Mouse (Mus musculus): ENCODE data around the gene Fcrl5.

Gene Fcrl5

DNA sequence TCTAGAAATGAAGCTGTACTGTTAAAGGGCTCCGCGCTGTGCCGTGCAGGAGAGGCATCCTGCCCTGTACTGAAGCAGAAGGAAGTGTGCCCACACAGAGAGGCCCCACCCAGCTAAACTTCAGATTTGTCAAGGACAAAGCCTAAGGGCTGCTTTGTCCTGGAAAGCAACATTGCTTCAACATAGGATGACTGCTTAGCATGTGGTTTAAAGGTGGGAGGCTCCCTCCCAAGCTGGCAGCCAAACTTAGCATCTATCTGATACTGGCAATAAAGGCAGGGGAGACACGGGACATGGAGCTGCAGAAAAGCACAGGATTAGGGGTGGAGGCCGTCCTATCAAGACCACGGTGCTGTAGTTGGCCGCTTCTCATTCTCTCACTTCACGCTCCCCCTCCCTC, 65.6 kb downstream of the Fcrl5 start:
- DNase-seq: peak; percentile 18

DNA sequence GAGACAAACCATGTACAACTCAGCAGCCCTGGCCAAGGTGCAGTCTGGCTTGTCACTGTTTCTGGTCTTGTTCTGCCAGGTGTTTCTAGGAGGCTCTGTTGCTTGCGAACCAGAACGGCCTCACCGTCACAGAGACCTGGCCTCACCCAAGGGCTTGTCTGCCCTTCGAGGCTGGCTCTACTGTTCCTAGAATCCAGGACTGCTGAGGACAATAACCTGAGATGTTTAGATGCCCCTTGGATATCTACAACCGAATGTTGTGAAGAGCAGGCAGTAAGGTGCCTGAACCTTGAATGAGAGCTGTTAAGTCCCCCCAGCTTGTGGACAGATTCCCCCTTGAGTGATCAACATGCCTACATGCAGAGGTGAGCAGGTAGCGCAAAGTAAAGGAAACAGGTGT, 67.2 kb downstream of the Fcrl5 start:
- DNase-seq: no peak

DNA sequence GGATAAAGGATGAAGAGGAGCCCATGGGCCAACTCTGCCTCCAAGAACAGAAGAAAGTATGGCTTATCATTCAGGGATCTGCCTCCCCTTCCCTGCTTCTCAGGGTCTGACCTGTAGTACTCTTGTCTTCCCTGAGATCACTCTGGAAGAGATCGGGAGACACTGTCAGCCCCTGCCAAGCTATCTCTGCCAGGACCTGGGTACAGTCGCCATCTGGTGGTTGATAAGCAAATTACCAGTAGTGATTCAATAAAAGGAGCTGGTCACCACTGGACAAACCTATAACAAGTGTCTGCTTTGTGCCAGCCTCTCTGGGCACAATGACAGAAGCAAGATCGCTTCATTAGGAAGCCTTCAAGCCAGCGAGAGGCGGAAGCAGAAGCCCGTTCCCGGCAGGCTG, 68.8 kb downstream of the Fcrl5 start:
- peak; percentile 31 for DNase-seq

DNA sequence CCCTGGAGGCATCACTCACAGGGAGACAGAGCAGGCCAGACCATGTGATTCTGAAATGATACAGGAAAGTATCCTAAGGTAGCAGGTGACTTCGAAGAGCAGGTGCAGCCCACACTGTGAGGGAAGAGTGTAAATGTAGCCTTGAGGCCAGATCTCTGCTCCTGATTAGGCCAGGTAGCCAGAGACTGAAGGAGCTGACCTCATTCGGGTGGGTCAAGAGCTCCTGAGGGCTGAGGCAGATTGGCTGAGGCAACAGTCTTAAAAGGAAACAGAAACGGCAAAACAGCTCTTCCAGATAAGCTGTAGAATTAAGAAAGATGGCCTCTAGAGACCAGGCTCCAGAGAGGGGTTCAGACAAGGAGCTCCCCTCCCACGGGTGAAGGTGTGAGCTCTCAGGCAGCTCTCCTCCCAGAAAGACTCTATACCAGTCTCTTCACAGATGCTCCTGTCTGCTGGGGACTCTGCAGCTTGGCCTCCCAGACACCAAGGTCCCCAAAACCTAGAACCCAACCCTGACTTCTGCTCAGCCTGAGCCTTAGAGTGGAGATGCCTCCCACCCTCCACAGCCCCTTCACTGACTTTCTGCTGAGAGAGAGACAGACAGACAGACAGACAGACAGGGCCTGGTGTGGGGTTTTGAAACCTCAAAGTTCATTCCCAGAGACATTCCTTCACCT, 69.3 kb downstream of the Fcrl5 start:
- DNase-seq: no peak

DNA sequence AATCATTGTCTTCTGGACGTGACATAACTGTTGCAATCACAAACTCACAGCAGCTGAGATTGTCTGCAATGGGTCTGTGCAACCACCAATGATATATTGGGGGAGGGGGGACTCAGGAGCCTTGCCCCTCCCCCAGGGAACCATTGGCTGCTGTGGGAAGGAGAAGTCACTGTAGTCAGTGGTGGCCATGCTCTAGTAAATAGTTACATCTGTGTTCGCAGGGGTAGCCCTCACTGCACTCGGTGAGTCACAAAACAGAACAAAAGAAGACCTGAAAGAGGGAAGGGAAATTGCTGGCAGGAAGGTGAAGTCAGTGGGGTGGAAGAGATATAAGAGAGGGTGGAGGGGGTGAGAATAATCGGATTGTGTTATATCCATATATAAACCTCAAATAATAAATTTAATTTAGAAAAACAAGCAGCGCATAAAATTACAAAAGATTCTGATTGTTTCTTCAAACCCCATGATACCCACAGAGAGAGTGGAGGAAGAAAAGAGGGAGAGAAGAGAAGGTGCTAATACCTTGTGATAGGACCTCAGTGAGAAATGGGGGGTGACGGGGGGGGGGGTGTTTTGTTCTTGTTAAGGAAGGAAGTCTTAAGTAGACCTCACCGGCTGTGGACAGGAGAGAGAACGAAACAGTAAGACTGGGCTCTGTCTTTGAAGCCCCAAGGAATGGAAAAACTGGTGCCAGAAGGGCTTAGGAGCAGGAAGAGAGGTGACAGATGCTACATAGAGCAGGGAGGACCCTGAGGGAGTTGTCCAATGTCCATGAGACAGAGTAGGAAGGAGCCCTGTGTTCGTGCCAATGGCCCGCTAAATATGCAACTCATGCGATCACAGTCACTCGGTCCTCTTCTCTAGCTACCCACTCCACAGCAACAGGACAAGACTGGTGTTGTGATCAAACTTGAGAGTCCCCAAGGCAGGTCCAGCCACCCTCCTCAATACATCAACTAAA, 71.2 kb downstream of the Fcrl5 start:
- no peak for DNase-seq

DNA sequence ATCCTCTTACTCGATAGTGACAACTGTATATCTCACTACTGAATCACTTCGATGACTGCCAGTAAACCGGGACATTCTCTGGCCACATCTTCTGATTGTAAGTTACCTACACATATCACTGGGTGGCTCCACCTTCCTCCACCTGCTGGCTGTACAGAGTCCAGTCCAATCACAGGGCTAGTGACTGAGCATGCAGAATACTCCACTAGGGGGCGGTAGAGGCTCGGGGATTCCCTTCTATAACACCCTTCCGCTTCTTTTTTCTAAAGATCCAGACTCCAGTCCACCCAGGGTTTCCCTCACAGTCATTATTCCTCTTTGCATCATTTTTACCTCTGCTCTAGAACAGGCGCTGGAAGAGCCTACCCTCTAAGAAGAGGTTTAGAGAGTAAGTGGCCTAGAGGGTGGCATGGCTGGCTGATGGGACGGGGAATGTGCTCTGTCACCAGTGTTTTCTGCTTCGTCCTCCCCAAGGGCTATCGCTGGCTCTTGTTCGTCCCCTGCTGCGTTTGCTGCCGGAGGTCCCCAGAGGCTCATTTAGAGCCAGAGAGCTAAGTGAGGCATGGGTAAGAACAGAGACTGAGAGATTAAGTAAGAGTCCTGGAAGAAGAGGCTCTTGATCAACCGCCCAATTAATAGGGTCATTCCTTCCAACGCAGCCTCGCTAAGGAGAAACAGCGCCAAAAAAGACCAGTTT, 72.8 kb downstream of the Fcrl5 start:
- peak; percentile 89 for DNase-seq

DNA sequence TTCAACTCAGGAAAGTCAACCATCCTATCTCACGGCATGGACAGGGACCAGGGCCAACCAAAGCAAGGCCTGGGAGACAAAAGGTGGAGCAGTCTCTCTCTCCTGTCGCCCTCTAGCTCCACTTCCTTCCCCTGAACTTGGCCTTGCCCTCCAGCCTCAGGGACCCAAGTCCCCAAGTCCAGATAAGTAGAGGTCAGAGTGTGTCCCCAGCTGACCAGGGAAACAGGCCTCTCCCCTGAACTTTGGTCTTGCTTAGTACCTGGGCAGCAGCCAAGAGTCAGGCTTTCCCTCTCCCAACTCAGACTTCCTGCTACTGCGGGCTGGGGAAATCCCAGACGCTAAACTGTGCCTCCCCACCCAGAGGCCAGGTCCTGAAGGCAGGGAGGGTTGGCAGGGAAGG, 73.5 kb downstream of the Fcrl5 start:
- DNase-seq: no peak

DNA sequence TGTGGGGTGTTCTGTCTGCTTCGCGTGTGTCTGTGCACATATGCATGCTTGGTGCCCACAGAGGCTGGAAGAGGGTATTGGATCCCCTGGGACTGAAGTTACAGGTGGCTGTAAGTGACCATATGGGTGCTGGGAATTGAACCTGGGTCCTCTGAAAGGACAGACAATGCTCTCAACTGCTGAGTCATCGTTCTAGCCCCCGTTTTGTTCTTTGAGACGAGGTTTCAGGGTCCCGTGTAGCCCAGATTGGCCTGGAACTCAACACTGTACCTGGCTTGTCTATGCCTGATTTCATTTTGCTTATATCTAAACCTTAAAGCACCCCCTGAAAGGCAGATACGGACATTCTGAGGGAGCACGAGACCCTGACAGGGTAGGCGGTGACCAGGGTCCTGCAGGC, 75.3 kb downstream of the Fcrl5 start:
- no peak for DNase-seq

DNA sequence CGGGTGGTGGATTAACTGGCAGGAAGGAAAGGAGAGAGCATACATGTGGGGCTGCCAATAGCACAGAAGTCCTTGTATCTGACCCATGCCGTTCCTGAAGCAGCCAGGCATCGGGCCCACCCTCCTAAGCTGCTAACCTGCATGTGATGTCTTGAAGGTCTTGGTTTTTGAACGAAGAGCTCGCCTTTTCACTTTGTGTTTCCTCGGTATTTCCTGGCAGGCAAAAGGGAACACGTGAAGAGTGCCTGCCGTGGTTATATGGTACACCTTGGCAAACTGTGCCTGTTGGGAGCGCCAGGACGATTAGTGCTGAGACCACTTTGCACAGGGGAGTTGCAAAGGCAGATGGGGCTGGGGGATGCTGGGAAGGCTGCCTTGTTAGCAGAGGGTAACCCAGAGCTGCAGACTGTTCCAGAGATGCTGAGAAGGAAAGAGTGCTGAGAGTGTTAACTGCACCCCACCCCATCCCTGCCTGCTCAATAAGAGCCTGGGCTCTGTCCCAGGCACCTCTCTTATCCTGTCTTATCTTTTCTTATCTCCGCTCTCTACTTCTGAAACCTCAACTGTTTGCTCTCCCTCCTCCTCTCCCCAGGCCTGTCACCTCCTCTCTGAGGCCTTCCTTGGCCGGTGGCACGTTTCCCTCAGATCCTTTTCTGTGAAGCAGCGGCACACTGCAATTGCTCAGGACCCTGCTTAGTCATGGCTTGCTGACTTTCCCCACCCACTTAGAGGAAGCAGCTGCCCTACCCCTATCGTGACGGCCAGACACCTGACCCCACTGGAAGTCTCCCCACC, 76.6 kb downstream of the Fcrl5 start:
- peak; percentile 21 for DNase-seq

DNA sequence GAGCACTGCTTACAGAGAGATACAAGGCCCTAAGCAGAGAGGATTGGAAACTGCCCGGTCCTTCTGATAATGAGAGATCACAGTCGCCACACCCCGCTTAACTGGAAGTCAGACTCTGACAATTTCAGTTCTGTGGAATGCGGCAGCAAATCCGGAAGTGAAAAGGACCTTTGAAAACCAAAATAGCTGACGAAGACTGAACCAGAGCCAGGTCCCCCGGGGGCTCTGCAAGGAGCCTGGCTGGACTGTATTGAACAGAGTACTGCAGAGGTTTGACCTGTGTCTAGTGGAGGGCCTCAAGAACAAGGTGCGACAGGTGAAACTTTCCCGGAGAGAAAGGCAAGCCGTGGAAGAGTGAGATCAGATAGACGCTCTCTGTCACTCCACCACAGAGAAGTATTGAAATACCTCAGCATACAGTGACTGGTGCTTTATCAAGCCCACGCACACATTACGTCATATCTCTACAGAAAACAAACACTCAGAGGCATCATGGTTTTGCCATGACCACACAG, 80.1 kb downstream of the Fcrl5 start:
- DNase-seq: no peak

DNA sequence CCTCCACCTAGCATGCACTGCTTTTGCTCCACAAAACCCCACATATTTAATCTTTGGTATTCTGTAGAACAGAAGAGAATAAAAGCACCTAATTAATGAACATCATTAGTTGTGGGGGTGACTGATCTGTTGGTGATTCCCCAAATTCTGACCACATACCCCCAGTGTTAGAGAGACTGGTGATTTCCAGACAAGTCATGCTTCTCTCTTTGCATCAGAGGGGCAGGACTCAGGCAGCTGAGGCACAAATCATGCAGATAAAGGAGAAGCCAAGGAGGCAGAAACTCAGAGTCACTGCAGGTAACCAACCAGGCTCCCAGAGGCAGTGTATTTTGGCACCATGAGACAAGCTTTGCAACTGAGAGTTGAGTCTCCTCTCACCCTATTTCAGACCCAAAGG, 82.9 kb downstream of the Fcrl5 start:
- no peak for DNase-seq

DNA sequence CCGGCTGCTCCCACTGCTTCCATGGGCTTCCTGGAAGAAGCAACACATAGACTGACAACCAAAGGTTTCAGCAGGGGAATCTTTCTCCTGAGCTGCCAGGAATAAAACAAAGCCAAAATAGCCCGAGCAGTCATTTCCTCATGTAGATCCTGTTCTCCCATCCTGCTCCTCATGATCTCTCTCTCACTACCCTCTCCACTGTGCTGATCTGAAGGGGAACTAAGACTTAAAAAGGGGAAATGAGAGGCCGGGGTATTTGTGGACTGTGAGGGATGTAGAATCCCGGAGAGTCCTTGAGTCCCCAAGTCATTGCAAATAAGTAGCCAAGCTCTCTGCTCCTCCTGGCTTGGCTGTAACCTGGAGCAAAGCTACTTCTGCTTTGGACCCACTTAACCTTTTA, 85.6 kb downstream of the Fcrl5 start:
- no peak for DNase-seq

DNA sequence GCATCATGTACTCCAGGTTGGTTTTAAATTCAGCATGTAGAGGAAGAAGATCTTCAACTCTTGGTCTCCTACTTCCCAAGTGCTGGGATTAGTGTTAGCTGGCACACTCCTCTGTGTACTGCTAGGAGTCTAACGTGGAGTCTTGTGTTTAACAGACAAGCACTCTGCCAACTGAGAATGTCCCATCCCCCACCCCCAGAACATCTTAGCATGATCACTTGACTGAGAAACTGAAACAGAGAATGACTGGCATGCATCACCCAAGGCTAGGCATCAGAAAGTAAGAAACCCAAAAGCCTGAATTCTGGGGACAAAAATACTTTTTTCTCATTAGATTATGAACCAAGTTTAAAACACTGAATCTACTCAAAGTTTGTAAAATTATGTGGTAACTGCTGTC, 86.3 kb downstream of the Fcrl5 start:
- DNase-seq: no peak

DNA sequence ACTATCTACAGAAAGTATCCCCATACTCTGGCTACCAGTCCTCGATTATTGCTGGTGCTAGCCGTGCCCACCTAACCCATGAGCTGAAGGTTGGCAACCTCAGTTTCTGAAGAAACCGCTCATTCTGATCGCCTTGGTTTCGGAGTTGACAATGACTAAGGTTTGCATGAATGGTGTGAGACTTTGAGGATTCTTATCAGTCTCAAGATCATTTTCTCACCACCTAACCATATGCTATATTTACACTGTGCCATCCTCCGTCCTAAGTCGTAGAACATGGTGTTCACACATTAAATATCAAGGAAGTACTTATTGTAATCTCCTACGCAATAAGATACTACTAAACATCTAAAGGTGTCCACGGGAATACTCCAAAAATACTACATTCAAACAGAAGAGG, 88.1 kb downstream of the Fcrl5 start:
- DNase-seq: no peak

DNA sequence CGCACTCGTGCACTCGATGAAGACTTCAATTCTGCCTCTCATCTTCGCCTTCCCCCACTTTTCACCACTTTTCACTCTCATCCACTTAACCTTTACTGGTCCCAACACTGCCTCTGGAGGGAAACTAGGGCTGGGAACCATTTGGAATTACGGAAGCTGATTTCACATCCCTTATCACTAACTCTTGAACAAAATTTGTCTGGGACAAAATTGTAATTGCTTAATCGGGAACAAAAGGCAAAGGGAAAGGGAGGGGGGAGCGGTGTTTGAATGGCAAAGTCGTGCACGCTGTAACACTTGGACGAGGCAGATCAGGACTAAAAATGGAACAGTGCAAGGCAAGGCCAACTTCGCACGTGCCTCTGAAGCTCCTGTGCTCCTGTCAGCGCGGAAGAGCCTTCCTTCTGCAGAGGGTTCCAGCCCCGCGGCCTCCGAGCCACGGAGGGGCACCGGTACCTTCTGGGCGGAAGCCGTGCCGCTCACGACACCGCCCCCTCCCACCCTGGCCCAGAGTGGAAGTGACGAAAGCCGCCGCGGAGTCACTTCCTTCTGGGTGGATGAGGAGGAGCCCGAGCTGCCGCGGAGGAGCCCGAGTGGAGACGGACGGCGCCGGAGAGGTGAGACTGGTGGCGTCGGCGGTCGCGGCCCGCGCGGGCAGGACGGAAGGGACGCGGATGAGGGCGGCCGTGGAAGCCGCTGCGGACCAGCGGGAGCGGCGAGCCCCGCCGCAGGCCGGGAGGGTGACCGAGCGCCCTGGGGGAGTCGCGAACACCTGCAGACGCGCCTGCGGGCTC, 89.7 kb downstream of the Fcrl5 start, which contains the start of gene Etv3:
TSS of gene Etv3 (plus strand) at position 365 of the 794 bp plus-strand sequence.
- peak; percentile 95 for DNase-seq

DNA sequence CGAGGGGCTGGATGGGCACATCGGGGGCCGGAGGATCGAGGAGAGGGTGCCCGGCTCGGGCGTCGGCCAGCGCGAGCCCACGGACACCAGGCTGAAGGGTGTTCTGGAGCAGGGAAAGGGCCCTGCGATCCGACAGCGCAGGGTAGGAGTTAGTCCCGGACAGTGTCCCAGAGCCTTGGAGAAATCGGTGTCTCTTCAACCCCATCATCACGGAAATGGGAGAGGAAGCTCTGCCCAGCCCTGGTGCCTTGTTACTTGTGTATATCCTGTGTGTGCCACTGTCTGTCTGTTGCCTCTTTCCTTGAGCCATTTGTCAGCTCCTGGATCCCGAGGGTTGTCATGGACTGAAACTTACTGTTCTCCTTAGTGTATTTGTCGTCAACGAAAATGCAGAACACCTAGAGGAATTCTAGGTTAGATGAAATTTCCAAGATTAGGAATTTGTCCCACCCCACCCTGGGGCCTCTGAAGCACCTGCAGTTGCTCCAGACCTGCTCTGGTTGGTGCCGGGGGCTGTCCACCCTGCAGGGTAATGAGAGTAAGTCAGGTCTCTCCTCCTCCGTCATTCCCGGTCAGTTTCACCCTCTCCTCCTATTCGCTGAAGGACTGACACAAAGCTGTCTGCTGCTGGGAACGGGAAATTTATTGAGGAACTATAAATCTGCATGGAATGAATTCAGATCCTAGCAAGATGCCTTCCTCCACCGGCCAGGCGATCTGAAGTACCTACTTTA, 90.4 kb downstream of the Fcrl5 start:
- DNase-seq: no peak

DNA sequence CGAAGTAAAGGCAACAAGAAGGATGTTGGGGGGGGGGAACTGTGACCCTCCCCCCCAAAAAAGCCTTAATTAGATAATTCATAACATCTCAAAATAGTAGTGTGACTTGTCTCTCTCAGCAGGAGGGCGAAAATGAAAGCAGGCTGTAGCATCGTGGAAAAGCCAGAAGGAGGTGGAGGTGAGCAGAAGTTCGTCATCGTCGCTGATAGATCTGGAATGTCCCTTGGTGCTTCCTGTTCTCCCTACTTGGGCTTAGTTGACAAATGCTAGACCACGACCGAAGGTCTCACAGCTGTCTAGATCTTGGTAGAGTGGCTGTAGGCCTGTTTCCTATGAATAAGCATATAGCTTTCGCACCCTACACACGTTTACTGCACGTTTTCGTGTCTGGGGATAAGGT, 91.6 kb downstream of the Fcrl5 start:
- no peak for DNase-seq

DNA sequence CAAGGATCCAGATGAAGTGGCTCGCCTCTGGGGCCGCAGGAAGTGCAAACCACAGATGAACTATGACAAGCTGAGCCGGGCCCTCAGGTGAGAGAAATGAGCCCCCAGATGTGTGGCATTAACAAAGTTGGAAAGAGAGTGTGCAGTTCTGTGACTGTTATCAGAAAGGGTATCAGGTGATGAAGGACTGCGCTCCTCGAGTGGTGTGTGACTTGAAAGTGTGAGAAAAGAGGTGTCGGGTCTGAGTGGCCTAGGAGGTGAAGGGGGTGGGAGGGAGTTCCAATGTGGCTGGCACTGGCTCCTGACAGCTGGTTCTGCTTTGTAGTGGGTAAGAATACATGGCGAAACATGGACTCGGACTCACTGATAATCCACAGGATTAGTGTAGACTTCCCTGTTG, 92.4 kb downstream of the Fcrl5 start:
- no peak for DNase-seq

DNA sequence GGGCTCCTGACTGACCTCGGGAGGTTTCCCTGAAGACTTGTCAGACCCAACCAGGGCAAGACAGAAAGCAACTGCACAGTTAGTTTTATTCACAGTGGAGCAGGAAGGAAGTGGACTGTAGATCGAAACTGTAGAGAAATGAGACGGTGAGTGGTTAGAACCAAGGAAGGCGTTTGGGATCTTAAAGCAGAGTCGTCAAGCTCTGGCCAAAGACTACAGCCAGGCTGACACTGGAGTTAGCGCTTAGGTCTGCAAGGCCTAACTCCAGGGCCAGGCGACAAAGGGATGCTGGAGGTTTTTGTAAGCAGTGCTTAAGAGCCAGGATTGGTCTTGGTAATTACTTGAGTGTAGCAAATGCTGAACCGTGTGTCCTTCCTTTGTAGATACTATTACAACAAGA, 93.3 kb downstream of the Fcrl5 start:
- DNase-seq: no peak

DNA sequence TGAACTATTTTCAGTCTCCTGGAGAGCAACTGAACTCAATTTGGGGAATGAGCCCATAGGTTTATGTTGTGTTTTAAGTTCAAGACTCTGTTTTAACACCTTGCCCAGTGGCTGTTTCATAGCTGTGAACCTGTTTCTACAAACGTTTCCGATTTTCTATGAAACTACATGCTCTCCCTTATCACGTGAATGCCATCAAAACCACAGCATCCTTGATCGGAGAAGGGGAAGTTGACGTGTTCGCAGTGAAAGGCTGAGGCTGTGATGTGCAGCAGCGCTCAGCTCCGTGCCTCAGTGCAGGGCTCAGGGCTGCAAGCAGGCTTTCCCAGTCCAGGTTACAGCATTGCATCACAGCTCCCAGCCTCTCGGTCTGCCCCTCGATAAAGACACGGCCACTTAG, 94.0 kb downstream of the Fcrl5 start:
- DNase-seq: peak; percentile 79

DNA sequence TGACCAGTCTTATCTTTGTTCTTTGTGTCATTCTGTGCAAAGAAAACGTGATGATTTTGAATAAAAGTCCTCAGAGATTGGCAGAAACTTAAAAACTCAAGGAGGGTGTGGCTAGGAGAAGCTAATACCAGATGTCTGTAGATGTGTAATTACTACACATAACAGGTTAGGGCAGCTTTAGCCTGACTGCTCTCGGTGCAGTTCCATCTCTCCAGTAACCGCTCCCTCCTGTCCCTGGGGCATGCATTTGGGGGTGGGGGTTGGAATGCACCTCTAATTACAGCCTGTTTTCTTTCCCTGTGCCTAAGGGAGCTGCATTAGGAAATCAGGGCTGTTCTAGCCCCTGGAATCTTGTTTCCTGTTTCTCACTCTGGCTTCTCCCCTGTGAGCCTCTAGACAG, 94.7 kb downstream of the Fcrl5 start:
- no peak for DNase-seq
